Mouse (Mus musculus) heart, embryonic 15.5 days (tissue): ENCODE results near the gene Ksr2. TPM values are rescaled to one million over a fixed set of nuclear protein-coding genes. Genes with fewer than 3 reads are reported as not detected.
A peak's percentile ranks its signal among the peaks of the same experiment; 100 is the strongest.

Experiments used
- ATAC-seq: fragments of 200-750 bp; cut with Nextera tagmentation; replicated peaks from 2 replicates; pipeline ENCODE4 v1.8.0; 2017; ENCODE audit warnings: low read depth, moderate TSS enrichment; ENCODE audit not compliant: insufficient number of reproducible peaks, insufficient read depth, low FRiP score
- H3K27ac ChIP-seq: fragments of 300-500 bp; sonication (generic); 2 replicates; pipeline ENCODE4 v1.5.1; 2015; ENCODE audit warnings: mild to moderate bottlenecking, inconsistent platforms
- H3K27me3 ChIP-seq: fragments of 300-500 bp; sonication (generic); 2 replicates; pipeline ENCODE4 v1.6.1; 2015; ENCODE audit warnings: inconsistent platforms
- H3K36me3 ChIP-seq: fragments of 300-500 bp; sonication (generic); 2 replicates; pipeline ENCODE4 v1.6.1; 2015; ENCODE audit warnings: mild to moderate bottlenecking, inconsistent platforms
- H3K4me1 ChIP-seq: fragments of 300-500 bp; sonication (generic); replicated peaks from 2 replicates; pipeline ENCODE4 v1.6.1; 2015; ENCODE audit warnings: inconsistent platforms
- H3K4me2 ChIP-seq: fragments of 300-500 bp; sonication (generic); 2 replicates; pipeline ENCODE4 v1.6.1; 2015; ENCODE audit warnings: inconsistent platforms, mild to moderate bottlenecking, moderate library complexity
- H3K4me3 ChIP-seq: fragments of 300-500 bp; sonication (generic); 2 replicates; pipeline ENCODE4 v1.5.1; 2015; ENCODE audit warnings: mild to moderate bottlenecking, inconsistent platforms
- H3K9ac ChIP-seq: fragments of 300-500 bp; sonication (generic); 2 replicates; pipeline ENCODE4 v1.6.1; 2015; ENCODE audit warnings: mild to moderate bottlenecking, inconsistent platforms
- H3K9me3 ChIP-seq: fragments of 300-500 bp; sonication (generic); replicated peaks from 2 replicates; pipeline ENCODE4 v1.6.1; 2016; ENCODE audit warnings: inconsistent platforms
- WGBS: fragments of 180-500 bp; shearing (Covaris S2); methylation state at CpG from one replicate; pipeline ENCODE4 v1.1.7; 2015; ENCODE audit warnings: mixed read lengths; 5-methylcytosine and 5-hydroxymethylcytosine counted together
- polyA plus RNA-seq: library from polyadenylated mRNA; unstranded; fragments of >200 nt; fragmentation: Nextera tagmentation; extraction: Ambion mirVana; gene quantifications from 2 replicates; pipeline ENCODE4 v1.2.1, GENCODE M21; 2015

The Ksr2 gene
- polyA plus RNA-seq, 1 experiment from 2014 or later = 0.08 TPM

DNA sequence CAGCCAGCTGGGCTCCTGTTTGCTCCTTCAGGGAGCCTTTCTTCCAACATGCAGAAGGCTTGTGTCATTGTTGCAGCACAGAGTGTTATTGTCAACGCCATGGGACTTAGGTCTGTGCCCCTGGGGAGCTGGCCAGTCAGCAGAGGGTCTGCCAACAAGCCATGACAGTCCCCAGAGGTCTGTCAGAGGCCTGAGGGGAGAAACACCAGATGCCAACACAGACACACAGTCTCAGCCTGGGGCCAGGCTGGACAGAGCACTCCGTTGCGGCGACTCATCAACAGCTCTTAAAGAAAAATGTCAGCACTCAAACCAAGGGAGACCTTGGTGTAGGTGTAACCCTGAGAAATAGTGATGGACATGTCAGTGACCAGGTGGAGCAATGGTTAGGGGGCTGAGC is 255.5 kb downstream of the Ksr2 start:
- peak overlapping the region; percentile 9; the same call in 1 of the 2 replicates for H3K27ac ChIP-seq
- H3K9ac ChIP-seq = no peak overlapping the region
- H3K9me3 ChIP-seq = no peaks in the 10 kb centered on the region
- H3K36me3 ChIP-seq = no peaks in the 10 kb centered on the region
- peaks cover 22% of the 10 kb centered on the region for H3K4me1 ChIP-seq
- 31% methylated on average over 4 of the region's 4 CpGs for WGBS
- 0 out of 2 replicates have a peak, but pooled peaks cover 3% of the 10 kb centered on the region for H3K27me3 ChIP-seq
- ATAC-seq = peak; percentile 68; the same call in 1 of the 2 replicates
- no peak overlapping the region for H3K4me3 ChIP-seq
- H3K4me2 ChIP-seq = no peak overlapping the region

DNA sequence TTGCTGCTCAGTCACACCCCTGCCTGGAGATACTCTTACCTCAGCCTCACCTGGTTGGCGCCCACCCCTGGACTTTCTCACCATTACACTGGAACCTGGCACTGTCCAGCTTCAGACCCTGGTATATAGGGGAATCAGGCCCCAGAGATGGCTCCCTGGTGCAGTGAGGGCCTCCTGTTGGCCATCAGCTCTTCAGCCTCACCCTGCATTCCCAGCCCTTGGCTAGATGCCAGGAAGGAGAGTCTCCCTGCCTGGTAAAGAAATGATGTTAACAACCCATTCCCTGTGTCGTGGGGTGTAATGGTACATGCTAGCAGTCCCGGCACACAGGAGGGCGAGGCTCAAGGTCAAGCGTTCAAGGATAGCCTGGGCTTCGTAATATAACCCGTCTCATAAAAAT is 256.0 kb downstream of the Ksr2 start:
- 0 out of 2 replicates have a peak overlapping the region, but pooled peaks have one; percentile 9 for H3K27ac ChIP-seq
- H3K4me2 ChIP-seq = no peak overlapping the region
- no peak overlapping the region for H3K4me3 ChIP-seq
- no peak overlapping the region for H3K9ac ChIP-seq
- H3K27me3 ChIP-seq = no peaks in the 10 kb centered on the region
- WGBS = 51% methylated on average over 7 of the region's 7 CpGs
- no peaks in the 10 kb centered on the region for H3K36me3 ChIP-seq
- no peak for ATAC-seq
- peaks cover 22% of the 10 kb centered on the region for H3K4me1 ChIP-seq
- H3K9me3 ChIP-seq = no peaks in the 10 kb centered on the region

DNA sequence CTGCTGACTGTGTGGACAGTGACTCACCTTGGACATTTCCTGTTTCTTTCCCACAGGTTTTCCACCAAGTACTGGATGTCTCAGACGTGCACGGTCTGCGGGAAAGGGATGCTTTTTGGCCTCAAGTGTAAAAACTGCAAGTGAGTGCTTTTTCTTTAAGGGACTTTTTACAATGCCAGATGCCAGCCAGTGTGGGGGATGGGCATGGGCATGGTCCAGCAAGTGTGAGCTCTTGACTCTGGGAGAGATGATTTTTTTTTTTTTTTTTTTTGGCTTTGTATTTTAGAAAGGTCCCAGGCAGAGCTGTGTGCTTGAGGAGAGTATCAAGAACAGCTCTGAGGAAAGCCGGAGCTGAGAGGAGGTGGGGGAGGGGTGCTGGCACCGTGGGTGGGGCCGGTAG is 257.6 kb downstream of the Ksr2 start:
- WGBS = 47% methylated on average over 6 of the region's 6 CpGs
- no peak overlapping the region for H3K4me3 ChIP-seq
- ATAC-seq = no peak

DNA sequence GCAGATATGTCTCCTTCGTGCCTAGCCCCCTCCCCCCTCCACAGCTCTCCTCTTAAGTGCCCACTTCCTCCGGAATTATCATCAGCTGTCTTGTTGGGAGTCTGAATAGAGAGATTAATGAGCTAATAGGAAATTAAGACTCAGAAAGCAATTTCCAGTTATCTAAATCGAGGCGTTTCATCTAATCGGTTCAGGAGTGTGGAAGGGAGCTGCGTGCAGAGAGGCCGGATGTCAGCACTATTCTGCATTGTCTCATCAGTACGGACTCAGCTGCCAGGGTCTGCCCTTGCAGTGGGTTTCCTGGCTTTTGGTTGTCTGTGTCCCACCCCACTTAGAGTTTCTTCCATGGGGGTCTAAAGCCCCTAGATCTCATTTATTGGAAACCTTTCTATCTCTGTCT is 262.0 kb downstream of the Ksr2 start:
- WGBS = 51% methylated on average over 8 of the region's 8 CpGs
- no peak for ATAC-seq

More for the DNA sequence above, 257.6 kb downstream of the Ksr2 start:
- no peaks in the 10 kb centered on the region for H3K36me3 ChIP-seq
- no peaks in the 10 kb centered on the region for H3K9me3 ChIP-seq
- H3K27me3 ChIP-seq = no peaks in the 10 kb centered on the region
- no peak overlapping the region for H3K9ac ChIP-seq
- no peak overlapping the region for H3K4me2 ChIP-seq
- H3K4me1 ChIP-seq = peaks cover 22% of the 10 kb centered on the region
- no peak overlapping the region for H3K27ac ChIP-seq

DNA sequence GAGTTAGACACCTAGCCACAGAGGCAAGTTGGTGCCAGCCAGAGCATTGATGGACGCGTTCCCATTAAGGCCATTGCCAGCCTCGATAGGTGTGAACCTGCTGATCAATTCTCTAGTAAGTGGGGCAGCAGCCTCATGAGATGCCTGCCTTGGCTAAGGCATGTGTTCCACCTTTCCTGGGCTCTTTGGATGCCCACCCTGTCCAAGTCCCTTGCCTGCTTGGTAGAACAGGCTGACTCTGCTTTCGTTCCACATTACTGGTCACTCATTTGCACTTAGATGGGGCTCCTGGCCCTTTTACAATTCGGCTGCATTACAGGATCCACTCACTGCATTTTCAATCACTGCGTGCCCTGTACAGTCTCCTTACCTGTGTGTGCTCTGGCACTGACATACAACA is 263.4 kb downstream of the Ksr2 start:
- Histone ChIP-seq H3K4me1 (no peaks in the 10 kb centered on the region), H3K36me3 (no peaks in the 10 kb centered on the region), H3K9me3 (no peaks in the 10 kb centered on the region), H3K27ac (no peak overlapping the region), H3K4me3 (no peak overlapping the region), H3K4me2 (no peak overlapping the region), H3K9ac (no peak overlapping the region), H3K27me3 (0 out of 2 replicates have a peak, but pooled peaks cover 6% of the 10 kb centered on the region)
- WGBS = 91% methylated on average over 6 of the region's 6 CpGs
- ATAC-seq = no peak

More for the DNA sequence above, 262.0 kb downstream of the Ksr2 start:
- no peak overlapping the region for H3K9ac ChIP-seq
- H3K4me2 ChIP-seq = no peak overlapping the region
- H3K27me3 ChIP-seq = 0 out of 2 replicates have a peak, but pooled peaks cover 6% of the 10 kb centered on the region
- H3K4me1 ChIP-seq = peaks cover under 1% of the 10 kb centered on the region
- no peaks in the 10 kb centered on the region for H3K9me3 ChIP-seq
- no peak overlapping the region for H3K4me3 ChIP-seq
- H3K27ac ChIP-seq = no peak overlapping the region
- no peaks in the 10 kb centered on the region for H3K36me3 ChIP-seq

DNA sequence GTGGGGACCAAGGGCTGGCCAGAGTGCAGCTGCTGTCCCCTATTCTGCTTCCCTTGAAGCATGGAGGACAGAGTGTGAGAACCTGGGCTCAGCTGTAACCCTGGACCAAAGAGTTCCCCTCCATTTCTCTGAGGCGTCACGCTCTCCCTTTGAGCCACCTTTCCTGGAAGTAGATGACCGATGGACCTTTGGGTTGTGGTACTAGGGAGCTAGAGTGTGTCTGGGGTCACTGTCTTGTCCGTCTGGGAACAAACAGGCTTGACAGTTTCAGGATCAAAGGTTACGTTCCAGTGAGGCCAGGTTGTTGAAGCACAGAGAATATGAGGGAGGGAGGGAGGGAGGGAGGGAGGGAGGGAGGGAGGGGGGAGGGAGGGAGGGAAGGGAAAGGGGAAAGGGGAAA is 264.6 kb downstream of the Ksr2 start:
- Histone ChIP-seq H3K4me1 (no peaks in the 10 kb centered on the region), H3K27me3 (0 out of 2 replicates have a peak, but pooled peaks cover 6% of the 10 kb centered on the region), H3K4me2 (no peak overlapping the region), H3K4me3 (no peak overlapping the region), H3K9ac (no peak overlapping the region), H3K27ac (no peak overlapping the region), H3K36me3 (no peaks in the 10 kb centered on the region), H3K9me3 (no peaks in the 10 kb centered on the region)
- 73% methylated on average over 5 of the region's 5 CpGs for WGBS
- ATAC-seq = no peak

DNA sequence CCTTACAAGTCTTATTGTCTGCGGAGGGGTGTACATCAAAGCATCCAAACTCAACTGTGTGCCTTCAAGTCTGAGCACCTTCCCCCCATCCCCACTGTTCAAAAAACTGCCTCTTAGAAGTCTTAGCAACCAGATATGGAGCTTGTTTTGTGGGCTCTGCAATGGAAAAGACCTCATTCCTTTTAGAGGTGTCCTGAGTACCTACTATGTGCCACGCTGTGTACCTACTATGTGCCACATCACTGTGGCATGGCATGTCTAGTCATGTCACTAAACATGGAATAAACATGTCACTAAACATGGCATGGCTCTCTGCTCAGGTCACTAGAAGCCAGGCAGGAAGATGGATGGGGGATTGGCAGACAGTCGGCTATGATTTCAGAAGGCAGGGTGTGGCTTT is 268.4 kb downstream of the Ksr2 start:
- WGBS = 88% methylated on average over 3 of the region's 3 CpGs
- no peaks in the 10 kb centered on the region for H3K9me3 ChIP-seq
- ATAC-seq = no peak
- H3K27me3 ChIP-seq = 0 out of 2 replicates have a peak, but pooled peaks cover 4% of the 10 kb centered on the region
- no peak overlapping the region for H3K9ac ChIP-seq
- H3K4me3 ChIP-seq = no peak overlapping the region
- H3K36me3 ChIP-seq = no peaks in the 10 kb centered on the region
- no peaks in the 10 kb centered on the region for H3K4me1 ChIP-seq
- H3K4me2 ChIP-seq = no peak overlapping the region
- no peak overlapping the region for H3K27ac ChIP-seq

DNA sequence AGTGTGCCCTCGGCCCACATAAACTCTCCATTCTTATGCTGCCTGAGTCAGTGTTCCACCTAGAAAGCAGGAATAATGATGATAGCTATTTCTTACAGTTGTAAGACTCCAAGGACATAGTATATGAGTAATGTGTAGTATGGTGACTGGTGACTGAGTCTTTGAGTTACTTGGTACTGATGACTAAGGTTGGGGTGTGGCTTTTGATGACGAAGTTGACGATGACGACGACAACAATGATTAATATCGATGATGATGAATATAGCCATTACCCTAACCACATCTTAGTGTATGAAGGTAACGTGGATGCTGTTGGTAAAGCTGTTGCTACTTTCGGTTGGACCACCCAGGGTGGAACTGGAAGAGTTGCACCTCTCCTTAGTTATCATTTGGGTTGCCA is 270.7 kb downstream of the Ksr2 start:
- Histone ChIP-seq H3K27ac (no peak overlapping the region), H3K9ac (no peak overlapping the region), H3K4me3 (no peak overlapping the region), H3K4me1 (no peaks in the 10 kb centered on the region), H3K36me3 (no peaks in the 10 kb centered on the region), H3K9me3 (no peaks in the 10 kb centered on the region), H3K27me3 (no peaks in the 10 kb centered on the region), H3K4me2 (no peak overlapping the region)
- no peak for ATAC-seq
- WGBS = 90% methylated on average over 8 of the region's 8 CpGs

DNA sequence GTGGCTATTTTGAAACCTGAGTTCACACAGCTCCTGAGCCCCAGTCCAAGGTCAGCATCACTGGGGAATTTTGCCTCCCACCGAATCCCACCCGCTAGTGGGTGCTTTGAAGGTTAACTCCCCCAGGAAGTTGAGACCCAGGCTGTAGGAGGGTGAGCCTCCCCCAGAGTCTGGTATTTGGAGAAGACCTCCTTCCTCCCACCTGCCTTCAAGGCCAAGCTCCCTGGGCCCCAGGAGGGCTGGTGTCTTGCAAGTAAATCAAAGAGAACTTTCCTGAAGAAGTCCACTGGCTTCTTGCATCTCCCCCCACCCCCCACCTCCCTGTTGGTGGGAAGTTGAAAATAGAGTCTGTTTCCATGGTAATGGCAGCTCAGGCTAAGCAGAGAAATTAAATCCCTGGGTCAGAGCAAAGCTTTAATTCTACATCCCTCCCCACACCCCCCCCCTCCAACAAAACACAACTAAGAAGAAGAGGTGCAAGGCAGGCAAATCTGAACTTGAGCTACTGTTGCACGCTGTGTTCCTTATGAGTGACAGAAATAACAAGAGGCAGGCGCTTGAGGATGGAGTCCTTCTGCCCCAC is 274.1 kb downstream of the Ksr2 start:
- Histone ChIP-seq H3K4me1 (no peaks in the 10 kb centered on the region), H3K9ac (no peak overlapping the region), H3K27me3 (no peaks in the 10 kb centered on the region), H3K27ac (no peak overlapping the region), H3K9me3 (no peaks in the 10 kb centered on the region), H3K4me2 (no peak overlapping the region), H3K4me3 (no peak overlapping the region), H3K36me3 (no peaks in the 10 kb centered on the region)
- ATAC-seq = no peak
- 18% methylated on average over 4 of the region's 4 CpGs for WGBS

DNA sequence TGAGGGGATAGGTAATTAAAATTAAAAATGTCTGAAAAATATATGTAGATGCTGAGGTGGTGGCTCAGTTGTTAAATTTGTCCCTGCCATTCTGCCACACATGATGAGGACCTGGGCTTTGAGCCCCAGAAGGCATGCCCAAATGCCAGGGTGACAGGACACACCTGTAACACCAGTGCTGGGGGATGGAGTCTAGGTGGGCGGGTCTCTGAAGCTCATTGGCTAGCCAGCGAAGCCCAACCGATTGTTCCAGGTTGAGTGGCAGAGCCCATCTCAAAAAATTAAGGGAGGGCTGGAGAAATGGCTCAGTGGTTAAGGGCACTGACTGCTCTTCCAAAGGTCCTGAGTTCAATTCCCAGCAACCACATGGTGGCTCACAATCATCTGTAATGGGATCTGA is 274.9 kb downstream of the Ksr2 start:
- ATAC-seq = no peak
- Histone ChIP-seq H3K4me1 (no peaks in the 10 kb centered on the region), H3K4me2 (no peak overlapping the region), H3K9ac (no peak overlapping the region), H3K4me3 (no peak overlapping the region), H3K27me3 (no peaks in the 10 kb centered on the region; the same call in 1 of the 2 replicates), H3K36me3 (no peaks in the 10 kb centered on the region), H3K27ac (no peak overlapping the region), H3K9me3 (no peaks in the 10 kb centered on the region)
- WGBS = 38% methylated on average over 3 of the region's 3 CpGs

DNA sequence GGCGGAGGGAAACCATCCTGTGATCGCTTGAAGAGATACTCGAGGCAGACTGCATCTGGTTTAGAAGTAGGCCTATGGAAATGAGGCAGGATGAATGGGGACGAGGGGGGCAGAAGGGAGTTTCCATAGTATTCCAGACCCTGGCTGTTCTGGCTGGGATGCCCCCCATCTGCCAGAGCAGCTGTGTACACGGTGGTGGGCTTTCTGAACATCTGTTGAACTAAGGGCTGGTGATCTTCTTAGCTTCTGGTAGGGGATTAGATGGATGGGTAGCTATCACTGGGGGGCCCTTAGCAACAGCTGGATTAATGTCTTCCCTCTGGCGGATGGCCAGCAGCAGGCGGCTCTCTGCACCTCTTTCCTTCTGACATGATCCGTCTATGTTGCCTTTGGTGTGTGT is 276.0 kb downstream of the Ksr2 start:
- Histone ChIP-seq H3K4me2 (no peak overlapping the region), H3K36me3 (no peaks in the 10 kb centered on the region), H3K9me3 (no peaks in the 10 kb centered on the region), H3K27ac (no peak overlapping the region), H3K4me3 (no peak overlapping the region), H3K4me1 (no peaks in the 10 kb centered on the region), H3K9ac (no peak overlapping the region), H3K27me3 (no peaks in the 10 kb centered on the region; the same call in 1 of the 2 replicates)
- no peak for ATAC-seq
- 60% methylated on average over 8 of the region's 8 CpGs for WGBS

DNA sequence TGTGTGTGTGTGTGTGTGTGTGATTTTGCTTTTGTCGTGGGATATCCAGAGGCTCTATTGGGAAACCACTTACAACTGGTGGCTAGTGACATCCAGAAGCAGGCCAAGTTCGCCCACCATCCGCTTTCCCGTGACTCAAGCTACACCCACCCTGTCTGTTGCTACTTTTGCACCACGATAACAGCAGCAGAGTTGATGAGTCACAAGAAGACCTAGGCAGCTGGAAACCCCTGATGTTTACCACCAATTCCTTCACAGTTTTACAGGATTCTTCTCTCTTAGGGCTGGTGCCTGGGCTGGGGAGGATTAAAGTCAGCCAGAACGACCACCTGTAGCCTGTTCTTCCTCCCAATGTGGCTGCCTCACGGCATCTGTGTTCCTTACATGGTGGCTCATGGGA is 277.5 kb downstream of the Ksr2 start:
- H3K4me3 ChIP-seq = no peak overlapping the region
- no peaks in the 10 kb centered on the region for H3K4me1 ChIP-seq
- no peak overlapping the region for H3K9ac ChIP-seq
- H3K36me3 ChIP-seq = no peaks in the 10 kb centered on the region
- no peak overlapping the region for H3K27ac ChIP-seq
- no peaks in the 10 kb centered on the region for H3K9me3 ChIP-seq
- ATAC-seq = no peak
- 68% methylated on average over 6 of the region's 7 CpGs for WGBS
- no peaks in the 10 kb centered on the region; the same call in 1 of the 2 replicates for H3K27me3 ChIP-seq
- no peak overlapping the region for H3K4me2 ChIP-seq
